Mouse (Mus musculus) midbrain, embryonic 15.5 days (tissue): ENCODE measurements at regions not wholly inside any gene's neighbourhood (a gene's known extent, or its start where the extent isn't known, plus 50 kb on each side); places are given as distances from the start of the nearest gene placed in this dataset.
A peak's percentile ranks its signal among the peaks of the same experiment; 100 is the strongest.

Experiments used
- ATAC-seq: fragments of 200-750 bp; cut with Nextera tagmentation; replicated peaks from 2 replicates; pipeline ENCODE4 v1.8.0; 2017; ENCODE audit warnings: moderate TSS enrichment
- H3K27ac ChIP-seq: fragments of 300-500 bp; sonication (generic); 2 replicates; pipeline ENCODE4 v1.5.1; 2015; ENCODE audit warnings: mild to moderate bottlenecking, inconsistent platforms
- H3K27me3 ChIP-seq: fragments of 300-500 bp; sonication (generic); replicated peaks from 2 replicates; pipeline ENCODE4 v1.6.1; 2015; ENCODE audit warnings: inconsistent platforms
- H3K36me3 ChIP-seq: fragments of 300-500 bp; sonication (generic); replicated peaks from 2 replicates; pipeline ENCODE4 v1.6.1; 2015; ENCODE audit warnings: inconsistent platforms
- H3K4me1 ChIP-seq: fragments of 300-500 bp; sonication (generic); 2 replicates; pipeline ENCODE4 v1.6.1; 2015; ENCODE audit warnings: inconsistent platforms
- H3K4me2 ChIP-seq: fragments of 300-500 bp; sonication (generic); 2 replicates; pipeline ENCODE4 v1.6.1; 2015; ENCODE audit warnings: inconsistent platforms, mild to moderate bottlenecking, moderate library complexity
- H3K4me3 ChIP-seq: fragments of 300-500 bp; sonication (generic); 2 replicates; pipeline ENCODE4 v1.5.1; 2015; ENCODE audit warnings: mild to moderate bottlenecking, inconsistent platforms
- H3K9ac ChIP-seq: fragments of 300-500 bp; sonication (generic); 2 replicates; pipeline ENCODE4 v1.6.1; 2015; ENCODE audit warnings: mild to moderate bottlenecking, inconsistent platforms
- H3K9me3 ChIP-seq: fragments of 300-500 bp; sonication (generic); 2 replicates; pipeline ENCODE4 v1.6.1; 2016; ENCODE audit warnings: inconsistent platforms
- WGBS: fragments of 180-500 bp; shearing (Covaris S2); methylation state at CpG from one replicate; pipeline ENCODE4 v1.1.7; 2015; ENCODE audit warnings: mixed read lengths; 5-methylcytosine and 5-hydroxymethylcytosine counted together

DNA sequence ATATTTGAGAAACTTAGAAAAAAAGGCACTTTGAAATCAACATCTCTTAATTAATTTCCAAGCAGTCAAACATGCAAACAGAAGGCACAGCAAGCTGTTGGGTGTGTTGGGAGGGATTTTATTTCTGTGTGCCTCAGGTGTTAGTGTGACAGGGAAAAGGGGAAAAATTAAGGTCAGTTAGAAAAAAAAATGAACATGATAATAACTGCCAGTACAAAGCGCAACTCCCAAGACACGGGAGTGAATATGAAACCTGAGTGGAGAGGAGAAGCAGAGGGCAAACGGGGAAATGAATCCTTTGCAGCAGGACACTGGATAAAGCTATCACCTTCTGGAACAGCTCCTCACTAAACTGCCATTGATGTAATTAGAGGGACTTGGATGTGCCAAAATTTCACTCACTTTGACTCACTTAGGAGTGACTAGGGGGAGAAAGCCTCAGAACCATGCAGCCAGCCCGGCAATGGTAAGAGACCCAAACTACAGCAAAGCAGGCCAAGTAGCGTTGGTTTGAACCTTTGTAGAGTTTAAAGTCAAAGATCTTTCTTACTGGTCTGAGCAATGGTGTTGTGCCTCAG lies 211.0 kb downstream of the Olfr1505 start:
- H3K9ac ChIP-seq = no peak overlapping the region
- H3K4me1 ChIP-seq = peaks cover 22% of the 10 kb centered on the region
- no peaks in the 10 kb centered on the region for H3K9me3 ChIP-seq
- no peaks in the 10 kb centered on the region for H3K36me3 ChIP-seq
- no peak overlapping the region for H3K4me3 ChIP-seq
- WGBS = 23% methylated on average over 5 of the region's 5 CpGs
- H3K4me2 ChIP-seq = peak overlapping the region; percentile 17; the same call in 1 of the 2 replicates
- peak; percentile 41; the same call in 1 of the 2 replicates for ATAC-seq
- peak overlapping the region; percentile 6; the same call in 1 of the 2 replicates for H3K27ac ChIP-seq
- H3K27me3 ChIP-seq = peaks cover 47% of the 10 kb centered on the region

DNA sequence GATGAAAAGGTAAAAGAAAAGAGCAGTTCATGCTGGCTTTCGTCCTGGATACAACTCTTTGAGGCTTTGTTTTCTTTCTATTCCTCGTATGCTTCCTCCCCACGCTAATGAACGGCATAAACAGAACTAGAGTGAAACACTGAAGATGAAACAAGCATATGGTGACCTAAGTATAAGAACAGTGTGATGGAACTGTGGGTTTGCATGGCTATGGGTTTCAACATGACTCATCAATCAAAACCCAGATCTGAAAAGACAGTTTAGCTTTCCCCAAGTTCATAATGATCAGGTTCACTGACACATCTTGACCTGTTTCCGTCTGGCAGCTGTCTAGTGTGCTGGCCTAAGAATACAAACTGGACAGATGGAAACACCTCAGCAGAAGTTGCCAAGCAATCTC lies 211.7 kb downstream of the Olfr1505 start:
- H3K4me1 ChIP-seq = peaks cover 22% of the 10 kb centered on the region
- H3K9me3 ChIP-seq = no peaks in the 10 kb centered on the region
- WGBS = 57% methylated on average over 5 of the region's 5 CpGs
- no peak overlapping the region for H3K4me2 ChIP-seq
- H3K4me3 ChIP-seq = no peak overlapping the region
- no peak overlapping the region for H3K27ac ChIP-seq
- H3K27me3 ChIP-seq = peaks cover 45% of the 10 kb centered on the region
- H3K9ac ChIP-seq = no peak overlapping the region
- no peak for ATAC-seq
- H3K36me3 ChIP-seq = no peaks in the 10 kb centered on the region

DNA sequence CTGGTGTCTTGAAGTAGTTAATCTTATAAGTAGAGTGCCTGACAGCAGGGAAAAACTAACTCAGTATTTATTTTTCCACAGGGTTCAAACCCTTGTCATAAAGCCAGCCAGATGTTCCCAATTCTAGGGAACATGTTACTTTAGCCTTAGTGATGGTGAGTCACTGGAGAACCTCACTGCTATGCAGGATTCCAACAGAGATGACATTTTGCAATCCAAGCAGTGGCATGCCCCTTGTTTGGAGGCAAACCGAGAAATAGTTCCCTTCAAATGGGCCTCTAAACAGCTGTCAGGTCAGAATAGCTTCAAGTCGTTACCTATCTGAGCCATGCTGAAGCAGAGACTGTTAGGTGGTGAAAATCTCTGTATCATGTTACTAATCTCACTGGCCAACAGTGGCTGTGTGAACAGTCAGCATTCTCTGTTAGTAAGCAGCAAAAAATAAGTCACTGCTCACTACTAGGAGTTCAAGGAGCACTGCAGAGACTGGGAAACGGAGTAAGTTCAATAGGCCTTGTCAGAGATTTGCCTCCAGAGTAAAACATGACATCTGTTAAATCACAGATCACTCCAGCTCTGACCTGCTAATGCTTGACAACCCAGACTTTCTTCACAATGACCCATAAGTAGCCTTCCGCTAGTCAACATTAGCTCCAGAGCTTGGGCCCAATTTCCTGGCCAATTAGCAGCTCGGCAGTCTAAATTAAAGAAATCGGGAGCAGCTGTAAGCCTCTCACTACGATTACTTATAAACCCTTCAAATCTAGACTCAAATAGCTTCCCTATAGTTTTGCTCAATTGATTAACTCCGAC lies 215.3 kb downstream of the Olfr1505 start:
- Histone ChIP-seq H3K9me3 (no peaks in the 10 kb centered on the region), H3K27me3 (peaks cover 33% of the 10 kb centered on the region), H3K9ac (no peak overlapping the region), H3K4me2 (no peak overlapping the region), H3K27ac (no peak overlapping the region), H3K4me3 (no peak overlapping the region), H3K4me1 (peaks cover 14% of the 10 kb centered on the region), H3K36me3 (no peaks in the 10 kb centered on the region)
- ATAC-seq = no peak
- 39% methylated on average over 8 of the region's 8 CpGs for WGBS

DNA sequence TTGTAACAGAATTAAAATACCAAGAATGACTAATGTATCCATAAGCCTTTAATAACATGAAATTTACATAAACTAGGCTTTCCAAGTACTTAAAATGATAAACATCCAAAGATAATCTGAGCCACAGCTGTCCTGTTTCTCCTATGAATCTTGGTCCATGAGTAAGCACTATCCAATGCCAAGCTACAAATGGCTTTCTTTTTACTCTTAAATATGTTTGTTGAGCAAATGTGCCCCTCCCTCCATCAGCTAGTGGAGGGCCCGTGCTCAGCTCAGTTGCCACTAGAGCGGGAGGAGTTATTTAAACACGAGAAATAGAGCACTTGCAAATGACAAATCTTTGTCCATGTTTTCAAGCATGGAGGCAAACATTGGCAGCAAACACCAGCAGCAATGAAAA lies 247.9 kb downstream of the Olfr1505 start:
- ATAC-seq = no peak
- Histone ChIP-seq H3K27me3 (peaks cover 2% of the 10 kb centered on the region; the same call in 1 of the 2 replicates), H3K4me2 (no peak overlapping the region), H3K4me1 (0 out of 2 replicates have a peak, but pooled peaks cover 4% of the 10 kb centered on the region), H3K9me3 (no peaks in the 10 kb centered on the region), H3K27ac (no peak overlapping the region), H3K4me3 (no peak overlapping the region), H3K36me3 (no peaks in the 10 kb centered on the region), H3K9ac (no peak overlapping the region)
- WGBS = 60% methylated on average over 3 of the region's 3 CpGs

DNA sequence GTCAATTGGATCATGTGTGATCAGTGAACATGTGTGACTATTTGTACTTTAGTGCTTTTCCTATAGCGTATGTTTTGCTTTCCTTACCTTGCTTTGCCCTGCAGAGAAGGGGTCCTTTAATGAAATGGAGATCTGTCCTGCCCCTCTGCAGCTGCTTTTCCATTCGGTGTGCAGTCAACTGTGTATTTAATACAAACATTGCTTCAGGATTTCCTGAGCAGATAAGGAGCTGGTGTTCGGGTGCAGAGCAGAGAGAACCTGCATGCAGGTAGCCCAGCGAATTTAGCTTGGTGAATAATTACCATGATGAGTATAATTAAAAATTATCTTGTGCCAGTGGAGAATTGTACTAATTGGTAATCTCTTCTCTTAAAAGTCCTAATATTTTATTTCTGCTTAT lies 249.4 kb downstream of the Olfr1505 start:
- Histone ChIP-seq H3K27ac (no peak overlapping the region), H3K9me3 (no peaks in the 10 kb centered on the region), H3K36me3 (no peaks in the 10 kb centered on the region), H3K4me1 (0 out of 2 replicates have a peak, but pooled peaks cover 4% of the 10 kb centered on the region), H3K4me3 (no peak overlapping the region), H3K9ac (no peak overlapping the region), H3K27me3 (peaks cover 6% of the 10 kb centered on the region), H3K4me2 (no peak overlapping the region)
- no peak for ATAC-seq
- WGBS = 33% methylated on average over 4 of the region's 4 CpGs

DNA sequence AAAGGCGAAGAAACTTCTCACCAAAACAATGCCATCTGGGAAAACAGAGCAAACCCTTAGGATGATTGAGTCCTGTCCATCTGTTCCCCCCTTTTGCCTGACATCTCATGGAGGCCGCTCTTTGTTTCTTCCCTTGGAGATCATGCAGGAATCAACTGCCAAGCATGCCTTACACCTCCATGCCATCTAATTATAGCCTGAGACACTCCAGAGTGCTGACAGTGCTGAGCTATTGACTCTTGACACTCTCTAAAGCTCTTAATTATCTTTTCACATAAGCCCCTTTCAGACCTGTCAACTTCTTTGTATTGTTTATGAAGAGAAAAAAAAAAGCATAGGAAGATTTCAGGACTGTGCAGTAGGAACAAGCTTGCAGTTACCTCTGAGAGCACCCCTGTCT lies 252.4 kb downstream of the Olfr1505 start:
- H3K9me3 ChIP-seq = no peaks in the 10 kb centered on the region
- H3K9ac ChIP-seq = no peak overlapping the region
- H3K27me3 ChIP-seq = peaks cover 4% of the 10 kb centered on the region
- H3K27ac ChIP-seq = no peak overlapping the region
- H3K36me3 ChIP-seq = no peaks in the 10 kb centered on the region
- 43% methylated on average over 2 of the region's 2 CpGs for WGBS
- 0 out of 2 replicates have a peak, but pooled peaks cover 4% of the 10 kb centered on the region for H3K4me1 ChIP-seq
- no peak overlapping the region for H3K4me3 ChIP-seq
- no peak overlapping the region for H3K4me2 ChIP-seq
- ATAC-seq = no peak

DNA sequence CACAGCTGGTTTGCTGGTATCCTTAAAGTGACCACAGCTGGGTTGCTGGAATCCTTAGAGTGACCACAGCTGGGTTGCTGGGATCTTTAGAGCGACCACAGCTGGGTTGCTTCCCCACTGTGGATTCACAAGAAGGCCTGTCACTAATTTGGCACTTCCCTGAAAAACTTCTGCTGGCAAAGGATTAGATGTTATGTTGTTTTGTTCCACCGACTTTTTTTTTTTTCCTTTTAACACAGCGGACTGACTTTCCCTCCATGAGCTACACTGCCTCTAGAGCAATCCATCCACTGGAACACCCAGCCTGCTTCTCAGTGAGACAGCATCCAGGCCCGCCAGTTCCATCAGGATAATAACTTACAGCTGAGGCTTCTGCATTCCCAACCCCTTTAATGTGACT lies 266.9 kb downstream of the Olfr1505 start:
- Histone ChIP-seq H3K27me3 (no peaks in the 10 kb centered on the region), H3K9ac (no peak overlapping the region), H3K9me3 (no peaks in the 10 kb centered on the region), H3K4me1 (no peaks in the 10 kb centered on the region), H3K27ac (no peak overlapping the region), H3K4me3 (no peak overlapping the region), H3K4me2 (no peak overlapping the region), H3K36me3 (no peaks in the 10 kb centered on the region)
- ATAC-seq = no peak
- 13% methylated on average over 4 of the region's 4 CpGs for WGBS

DNA sequence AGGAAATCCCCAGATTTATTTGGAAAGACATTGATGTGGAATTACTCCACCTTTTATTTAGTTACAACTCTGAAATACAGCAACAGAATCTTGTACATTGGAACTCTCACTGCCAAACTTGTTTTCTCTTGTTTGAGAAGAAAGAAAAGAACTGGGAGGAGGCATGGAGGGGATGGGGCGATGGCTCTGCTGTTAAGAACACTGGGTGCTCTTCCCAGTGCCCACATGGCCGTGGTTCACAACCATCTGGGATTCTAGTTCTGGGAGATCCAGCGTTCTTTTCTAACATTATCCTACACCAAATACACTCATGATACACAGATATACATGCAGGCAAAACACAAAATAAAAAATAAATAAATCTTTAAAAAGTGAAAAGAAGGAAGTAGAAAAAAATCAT lies 267.6 kb downstream of the Olfr1505 start:
- Histone ChIP-seq H3K27me3 (no peaks in the 10 kb centered on the region), H3K4me2 (no peak overlapping the region), H3K27ac (no peak overlapping the region), H3K36me3 (no peaks in the 10 kb centered on the region), H3K9ac (no peak overlapping the region), H3K4me1 (no peaks in the 10 kb centered on the region), H3K9me3 (no peaks in the 10 kb centered on the region), H3K4me3 (no peak overlapping the region)
- ATAC-seq = no peak
- 62% methylated on average over 3 of the region's 3 CpGs for WGBS

DNA sequence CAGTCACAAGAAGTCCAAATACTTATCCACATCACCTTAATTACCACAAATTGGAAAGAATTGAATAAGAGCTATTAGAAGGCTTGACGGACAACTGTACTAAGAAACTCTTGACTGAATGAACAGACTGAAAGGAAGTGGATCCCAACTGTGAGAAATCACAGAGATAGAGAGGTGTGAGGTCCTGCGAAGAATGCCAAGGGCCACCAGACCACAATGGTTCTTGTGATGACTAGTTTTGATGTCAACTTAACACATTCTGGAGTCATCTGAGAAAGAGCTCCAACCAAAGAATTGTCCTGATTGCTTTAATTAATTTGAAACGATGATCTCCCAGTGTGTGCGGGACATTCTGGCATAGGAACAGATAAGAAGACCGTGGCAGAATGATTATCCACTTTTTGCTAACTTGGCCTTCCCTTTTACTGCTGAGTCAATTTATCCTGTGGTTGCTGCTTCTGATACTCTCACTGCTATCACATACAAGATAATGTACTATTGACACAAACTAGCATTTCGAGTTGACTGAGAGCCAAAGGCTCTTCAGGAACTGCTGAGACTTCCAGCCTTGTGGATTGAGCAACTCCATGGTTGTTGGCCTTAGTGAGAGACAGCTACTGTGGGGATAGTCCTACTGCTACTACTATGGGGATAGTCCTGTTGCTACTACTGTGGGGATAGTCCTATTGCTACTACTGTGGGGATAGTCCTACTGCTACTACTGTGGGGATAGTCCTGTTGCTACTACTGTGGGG lies 268.5 kb downstream of the Olfr1505 start:
- no peaks in the 10 kb centered on the region for H3K27me3 ChIP-seq
- no peak for ATAC-seq
- no peaks in the 10 kb centered on the region for H3K4me1 ChIP-seq
- no peak overlapping the region for H3K4me2 ChIP-seq
- no peak overlapping the region for H3K27ac ChIP-seq
- H3K9me3 ChIP-seq = no peaks in the 10 kb centered on the region
- H3K36me3 ChIP-seq = no peaks in the 10 kb centered on the region
- WGBS = 87% methylated on average over 6 of the region's 6 CpGs
- H3K9ac ChIP-seq = no peak overlapping the region
- H3K4me3 ChIP-seq = no peak overlapping the region

DNA sequence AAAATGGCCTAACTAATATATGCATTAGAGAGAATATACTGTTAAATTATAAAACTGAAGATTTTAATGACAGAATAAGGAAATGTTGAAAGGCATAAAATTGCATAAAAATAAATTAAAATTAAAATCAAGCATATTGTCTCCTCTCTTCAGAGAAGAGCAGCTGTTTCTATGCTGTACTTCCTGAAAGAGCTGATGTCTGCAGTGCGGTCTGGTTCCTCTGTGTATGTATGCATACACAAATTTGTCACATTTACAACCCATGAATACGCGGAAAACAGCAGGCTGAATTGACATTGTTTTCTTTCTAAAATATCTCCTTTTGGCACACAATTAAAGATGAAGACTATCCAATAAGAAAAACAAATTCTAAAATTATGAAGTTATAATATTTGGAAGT lies 278.5 kb downstream of the Olfr1505 start:
- Histone ChIP-seq H3K4me2 (no peak overlapping the region), H3K36me3 (no peaks in the 10 kb centered on the region), H3K4me3 (no peak overlapping the region), H3K4me1 (no peaks in the 10 kb centered on the region), H3K27me3 (no peaks in the 10 kb centered on the region), H3K9ac (no peak overlapping the region), H3K27ac (no peak overlapping the region), H3K9me3 (no peaks in the 10 kb centered on the region)
- 90% methylated on average over 3 of the region's 3 CpGs for WGBS
- no peak for ATAC-seq

DNA sequence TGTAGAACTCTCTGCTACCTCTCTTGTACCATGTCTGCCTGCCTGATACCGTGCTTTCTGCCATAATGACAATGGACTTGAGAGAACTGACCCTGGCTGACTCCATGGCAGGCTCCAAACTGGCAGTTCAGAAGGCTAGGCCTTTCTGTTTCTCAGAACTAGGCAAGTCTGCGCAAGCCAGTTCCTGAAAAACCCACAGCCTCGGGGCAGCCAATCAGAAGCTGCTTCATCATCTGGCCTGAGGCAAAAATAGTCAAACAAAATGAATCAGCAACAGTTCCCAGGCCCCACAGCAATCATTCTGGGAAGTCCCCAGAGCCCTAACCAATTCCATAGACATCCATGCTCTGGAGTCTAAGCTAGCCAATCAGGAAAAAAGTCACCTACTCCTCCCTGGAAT lies 284.5 kb downstream of the Olfr1505 start:
- no peak overlapping the region for H3K4me2 ChIP-seq
- no peak overlapping the region for H3K4me3 ChIP-seq
- H3K9ac ChIP-seq = no peak overlapping the region
- no peaks in the 10 kb centered on the region for H3K4me1 ChIP-seq
- no peaks in the 10 kb centered on the region for H3K27me3 ChIP-seq
- H3K36me3 ChIP-seq = no peaks in the 10 kb centered on the region
- no peak for ATAC-seq
- 92% methylated on average over 3 of the region's 3 CpGs for WGBS
- no peak overlapping the region for H3K27ac ChIP-seq
- H3K9me3 ChIP-seq = no peaks in the 10 kb centered on the region

DNA sequence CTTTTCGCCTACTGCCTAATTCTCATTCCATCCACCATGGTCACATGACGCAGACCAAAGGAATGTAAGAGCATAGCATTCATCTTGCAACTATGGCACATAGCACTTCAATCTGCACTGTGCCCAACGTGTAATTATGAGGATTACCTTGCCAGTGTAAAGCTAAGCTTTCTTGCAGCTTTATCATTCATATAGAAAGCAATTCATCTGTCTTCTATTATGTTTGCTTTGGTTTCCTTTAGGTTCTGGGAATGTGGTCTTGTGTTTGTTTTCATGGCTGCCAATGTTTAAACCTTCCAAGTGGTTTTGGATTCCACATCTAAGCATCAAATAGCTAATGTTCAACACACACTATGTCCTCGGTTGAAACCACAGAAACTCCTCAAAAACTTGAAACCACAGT lies 307.2 kb downstream of the Olfr1505 start:
- H3K27ac ChIP-seq = no peak overlapping the region
- ATAC-seq = no peak
- H3K4me2 ChIP-seq = no peak overlapping the region
- no peak overlapping the region for H3K4me3 ChIP-seq
- no peaks in the 10 kb centered on the region for H3K27me3 ChIP-seq
- H3K9ac ChIP-seq = no peak overlapping the region
- H3K9me3 ChIP-seq = no peaks in the 10 kb centered on the region
- WGBS = 78% methylated on average over 4 of the region's 4 CpGs
- H3K4me1 ChIP-seq = no peaks in the 10 kb centered on the region
- no peaks in the 10 kb centered on the region for H3K36me3 ChIP-seq
